Mouse (Mus musculus) left cerebral cortex, postnatal 4 days (tissue): ENCODE results near the gene Cfap65. TPM values are rescaled to one million over a fixed set of nuclear protein-coding genes. Genes with fewer than 3 reads are reported as not detected.
A peak's percentile ranks its signal among the peaks of the same experiment; 100 is the strongest.

Source experiments
- DNase-seq: peaks from one replicate; pipeline ENCODE4 v3.0.0-alpha.2; 2022
- intact Hi-C: fragments of 180-260 bp; cut with DNase I; formaldehyde crosslinking; loops from one replicate; pipeline ENCODE4 v1.15.1; 2025
- total RNA-seq, 2 experiments: library from RNA; stranded (reverse); gene quantifications; 2 replicates each; pipeline ENCODE4 v1.2.3; 2021

Cfap65 gene
- total RNA-seq, result 1 to 10 TPM; 1.5 to 1.8 TPM

DNA sequence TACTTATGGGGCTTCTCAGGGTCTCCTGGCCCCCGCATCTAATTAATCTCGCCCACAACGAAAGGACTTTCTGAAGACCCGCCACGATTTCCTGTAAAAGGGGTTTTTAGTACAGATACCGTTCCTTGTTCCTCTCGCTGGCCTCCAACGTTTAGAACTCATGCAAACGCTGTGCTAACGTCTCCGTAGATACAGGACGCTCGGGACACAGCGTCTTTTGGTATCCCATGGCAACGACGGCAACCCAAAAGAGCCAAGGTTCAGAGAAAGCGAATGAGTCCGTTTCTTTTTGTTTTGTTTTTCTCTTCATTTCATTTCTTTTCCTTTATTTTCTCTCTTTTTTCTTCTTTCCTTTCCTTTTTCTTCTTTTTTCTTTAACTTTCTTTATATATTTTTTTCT lies at the start of gene Cfap65:
Cfap65 (minus strand) TSS at position 198 of the 400 bp plus-strand sequence.
- DNase-seq, result peak; percentile 48
- intact Hi-C loops, result no loop called here

DNA sequence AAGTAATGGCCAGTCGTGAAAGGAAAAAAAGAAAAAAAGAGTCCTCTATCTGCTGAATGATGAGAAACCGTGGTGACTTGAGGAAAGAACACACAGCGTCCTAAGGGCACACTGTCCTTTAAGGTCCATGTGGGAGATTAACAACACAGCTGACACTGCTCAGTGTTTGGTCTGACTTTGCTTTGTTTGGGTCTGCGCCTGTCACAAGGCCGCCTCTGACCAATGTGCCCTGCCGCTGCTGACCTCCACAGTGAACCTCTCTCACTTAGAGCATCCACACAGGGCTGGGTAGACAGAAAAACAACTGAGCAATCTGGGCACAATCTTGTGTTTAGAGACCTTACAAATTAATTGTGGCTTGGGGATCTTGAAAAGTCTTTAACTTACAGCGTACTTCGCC lies 41.6 kb upstream of the Cfap65 start:
- no peak for DNase-seq
- intact Hi-C loops, result no loop called here

- no peak for DNase-seq
- intact Hi-C loops, result no loop called here
Observed at GRCm38 (mm10) chr1:74975936-74976335, 40.5 kb upstream of the Cfap65 start.

DNA sequence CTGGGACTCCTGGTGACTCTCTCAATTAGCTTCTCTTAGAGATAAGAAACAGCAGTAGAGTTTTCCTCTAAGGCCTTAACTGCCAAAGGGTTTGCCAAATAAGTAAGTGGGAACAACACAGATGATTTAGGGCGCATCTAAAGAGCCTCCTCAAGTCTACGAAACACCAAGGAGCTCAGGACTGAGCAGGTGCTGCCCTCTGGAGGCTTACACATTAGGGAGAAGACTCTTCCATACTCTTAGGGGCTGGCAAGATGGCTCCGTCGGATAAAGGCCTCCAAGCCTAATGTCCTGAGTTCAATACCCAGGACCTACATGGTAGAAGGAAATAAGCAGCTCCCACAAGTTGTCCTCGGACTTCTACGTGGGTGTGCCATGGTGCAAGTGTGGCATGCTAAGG lies 38.2 kb upstream of the Cfap65 start:
- intact Hi-C loops, result no loop called here
- DNase-seq, result no peak

DNA sequence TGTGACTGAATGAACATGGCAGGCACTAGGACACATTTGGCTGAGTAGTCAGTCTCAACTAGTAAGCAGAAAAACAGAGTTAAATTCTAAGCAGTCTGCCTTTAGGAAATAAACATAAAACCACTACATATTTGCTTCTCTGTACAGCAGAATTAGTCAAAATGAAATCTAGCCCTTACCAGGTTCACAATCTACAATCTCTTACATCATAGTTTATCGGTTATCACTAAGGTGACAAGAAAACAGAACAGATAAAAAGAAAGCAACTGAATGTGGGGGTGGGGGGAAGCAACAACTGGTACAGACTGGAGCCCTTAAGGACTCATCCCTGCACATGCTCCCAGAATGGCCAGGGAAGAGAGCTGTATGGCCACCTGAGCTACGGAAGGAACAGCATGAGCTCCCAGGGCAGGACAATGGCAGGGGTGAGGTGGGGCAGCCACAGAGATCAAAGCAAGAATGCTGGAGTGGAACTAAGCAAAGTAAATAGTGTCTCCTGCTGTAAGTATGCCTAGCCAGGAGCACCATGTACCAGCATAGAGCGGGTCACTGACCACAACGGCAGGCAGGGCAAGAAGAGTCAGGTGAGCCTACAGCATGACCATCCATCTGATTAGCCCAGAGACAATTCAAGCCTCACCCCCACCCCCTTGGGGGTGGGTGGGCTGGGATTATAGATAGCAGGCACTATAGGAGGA lies 36.1 kb upstream of the Cfap65 start:
- intact Hi-C loops, result no loop called here
- DNase-seq, result no peak

DNA sequence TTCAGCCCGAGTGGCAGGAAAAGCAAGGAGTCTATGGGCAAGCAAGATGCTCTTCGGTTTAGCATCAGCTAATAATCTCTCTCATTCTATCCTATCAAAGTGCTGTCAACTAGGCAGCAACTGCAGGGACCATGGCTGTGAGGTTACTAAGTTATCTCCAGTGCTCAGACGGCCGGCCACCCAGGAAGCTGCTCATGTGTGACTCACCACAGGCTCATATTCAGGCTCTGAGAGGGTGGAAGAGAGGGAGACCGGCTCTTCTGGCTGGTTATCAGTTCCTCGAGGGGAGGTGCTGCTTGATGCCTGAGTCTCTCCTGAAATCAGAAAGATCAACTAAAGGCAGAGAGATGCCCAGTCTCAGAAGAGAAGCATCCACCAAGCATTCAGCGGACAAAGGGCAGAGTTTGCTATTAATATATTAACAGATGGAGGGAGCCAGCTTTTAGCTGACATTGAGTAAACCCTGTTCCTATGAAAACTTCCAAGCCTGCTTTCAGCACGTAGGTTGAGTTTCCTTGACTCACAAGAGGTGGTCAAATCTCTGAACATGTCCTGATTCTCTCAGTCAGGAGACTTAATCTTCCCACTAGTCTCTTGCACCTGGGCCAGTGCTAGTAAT lies 32.7 kb upstream of the Cfap65 start:
- no peak for DNase-seq
- intact Hi-C loops, result no loop called here

DNA sequence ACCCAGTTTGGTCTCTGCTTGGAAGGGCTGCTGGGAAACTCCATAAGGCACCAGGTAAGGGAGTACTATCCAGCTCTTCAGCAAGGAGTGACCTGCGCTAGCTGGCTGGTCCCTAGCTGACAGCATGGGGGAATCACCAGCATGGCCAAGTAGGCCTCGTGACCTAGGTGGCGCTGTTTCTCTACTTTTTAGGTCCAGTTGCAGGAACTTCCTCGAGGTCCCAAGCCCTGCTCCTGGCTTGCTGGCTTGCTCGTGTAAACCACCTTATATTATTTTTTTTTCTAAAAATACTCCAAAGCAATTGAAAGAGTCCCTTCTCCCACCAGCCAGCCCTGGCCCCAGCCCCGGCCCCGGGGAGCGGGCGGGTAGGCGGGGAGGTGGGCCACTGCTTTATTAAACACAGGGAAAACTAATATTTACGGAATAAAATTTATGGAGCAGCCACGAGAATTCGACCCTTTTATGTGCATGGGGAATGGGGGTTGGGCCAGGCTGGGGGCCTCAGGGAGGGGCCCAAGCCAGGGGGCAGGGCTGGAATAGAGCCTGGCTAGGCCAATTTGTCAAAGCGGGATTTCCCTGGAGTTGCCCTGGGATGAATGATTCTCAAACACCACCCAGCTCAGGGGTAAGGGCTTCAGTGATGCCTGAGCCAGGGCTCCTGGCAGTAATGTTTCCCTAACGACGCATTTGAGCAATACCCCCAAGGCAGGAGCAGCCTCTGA lies 29.3 kb upstream of the Cfap65 start:
- intact Hi-C loops, result no loop called here

GRCm38 (mm10) chr1:74962853-74963227 lies 27.4 kb upstream of the Cfap65 start:
- intact Hi-C loops, result no loop called here
- DNase-seq, result no peak

More for the DNA sequence above, 29.3 kb upstream of the Cfap65 start:
- peak; percentile 81 for DNase-seq

- intact Hi-C loops, result no loop called here
Observed at GRCm38 (mm10) chr1:74962126-74962852, 26.9 kb upstream of the Cfap65 start.

DNA sequence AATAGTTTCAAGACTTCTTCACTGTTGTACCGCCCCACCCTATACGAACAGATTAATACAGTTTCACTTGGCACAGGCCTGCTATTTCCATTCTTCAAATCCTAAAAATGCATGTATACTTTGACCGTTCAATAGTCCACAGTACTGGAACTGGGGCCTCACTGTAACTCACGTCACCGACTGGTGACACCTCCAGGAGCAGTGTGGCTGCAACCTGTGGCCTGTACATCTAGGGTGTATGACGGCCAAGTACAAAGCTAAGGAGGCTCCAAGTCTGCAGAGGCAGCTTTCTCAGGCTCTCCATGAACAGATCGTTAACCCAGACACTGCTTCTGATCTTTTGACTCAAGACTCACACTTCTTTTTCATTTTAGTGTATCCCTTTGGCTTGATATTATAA lies 26.3 kb upstream of the Cfap65 start:
- intact Hi-C loops, result no loop called here
- no peak for DNase-seq

More at GRCm38 (mm10) chr1:74962126-74962852, 26.9 kb upstream of the Cfap65 start:
- no peak for DNase-seq

GRCm38 (mm10) chr1:74960059-74960458 lies 24.7 kb upstream of the Cfap65 start:
- intact Hi-C loops, result no loop called here
- DNase-seq, result no peak

GRCm38 (mm10) chr1:74951556-74952210 lies 16.3 kb upstream of the Cfap65 start, which contains the start of gene Ihh:
Gene Ihh, minus strand, starts transcription at chr1:74951672.
- intact Hi-C loops, result loop anchor here (5.0 kb wide), 1 partner anchor 66 kb away; no protein-coding TSS in a partner anchor

GRCm38 (mm10) chr1:74950576-74951490 lies 15.4 kb upstream of the Cfap65 start:
- intact Hi-C loops, result loop anchor here (5.0 kb wide), 1 partner anchor 66 kb away; no protein-coding TSS in a partner anchor
- DNase-seq, result no peak

More at GRCm38 (mm10) chr1:74951556-74952210, 16.3 kb upstream of the Cfap65 start, which contains the start of gene Ihh:
- DNase-seq, result no peak

DNA sequence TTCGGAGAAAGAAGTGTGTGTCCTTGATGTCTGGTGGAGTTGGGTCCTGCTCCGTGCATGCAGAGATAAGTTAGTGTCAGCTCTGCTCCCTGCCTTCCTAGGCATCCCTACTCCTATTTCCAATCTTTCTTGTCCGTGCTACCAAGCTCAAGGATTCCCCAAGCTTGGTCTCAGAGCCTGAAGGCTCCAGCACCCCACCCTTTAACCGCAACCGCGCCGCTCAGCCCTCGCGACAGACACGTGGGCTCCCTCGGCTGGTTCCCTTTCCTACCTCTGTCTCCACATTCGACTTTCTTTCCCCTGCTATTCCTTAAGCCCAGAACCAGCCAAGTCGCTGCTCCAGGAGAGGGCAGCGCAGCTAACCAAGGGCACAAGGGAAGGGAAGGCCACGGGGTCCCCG lies 14.7 kb upstream of the Cfap65 start:
- DNase-seq, result no peak
- intact Hi-C loops, result loop anchor here (5.0 kb wide), 1 partner anchor 67 kb away; no protein-coding TSS in a partner anchor

- intact Hi-C loops, result loop anchor here (5.0 kb wide), 1 partner anchor 68 kb away; no protein-coding TSS in a partner anchor
- DNase-seq, result no peak
Observed at GRCm38 (mm10) chr1:74949666-74950050, 14.3 kb upstream of the Cfap65 start.

DNA sequence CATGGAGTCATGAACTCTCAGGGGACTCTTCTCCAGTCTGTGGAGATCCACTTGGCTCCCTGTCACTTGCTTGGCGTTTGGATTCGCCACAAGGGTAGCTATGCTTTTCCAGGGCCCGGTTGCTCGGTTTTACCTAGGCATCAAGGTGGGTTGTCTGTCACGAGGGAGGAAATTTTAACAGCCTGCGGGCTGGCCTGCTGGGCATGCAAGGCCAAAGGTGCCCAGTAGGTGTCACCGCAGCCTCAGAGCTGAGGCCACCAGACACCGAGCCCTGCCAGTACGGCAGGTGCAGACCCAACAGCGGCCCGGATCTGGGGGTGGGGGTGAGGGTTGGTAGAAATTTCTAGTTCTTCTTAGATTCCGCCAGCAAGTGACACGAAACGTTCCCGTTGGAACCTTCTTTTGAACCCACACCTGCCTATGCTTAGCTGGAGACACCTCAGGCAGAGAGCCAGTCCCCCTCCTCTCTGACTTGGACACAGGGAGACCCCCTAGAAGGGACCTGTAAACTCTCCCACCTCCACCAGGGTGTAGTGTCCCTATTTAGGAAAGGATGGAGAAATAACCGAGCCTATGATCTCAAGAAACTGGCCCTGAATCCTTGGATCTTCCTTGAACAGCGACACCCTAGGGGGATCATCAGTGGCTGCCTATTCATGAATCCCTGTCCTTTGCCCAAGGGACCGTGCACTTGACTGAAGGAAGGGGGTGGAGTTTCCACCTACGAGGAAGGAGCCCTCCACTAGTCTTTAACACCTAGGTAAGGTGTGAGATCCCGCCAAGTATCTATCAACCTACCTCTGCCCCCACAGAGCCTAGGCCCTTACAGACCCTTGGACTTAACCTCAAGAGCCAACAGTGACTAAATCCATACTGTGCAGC lies 13.6 kb upstream of the Cfap65 start:
- peak; percentile 70 for DNase-seq
- intact Hi-C loops, result no loop called here

DNA sequence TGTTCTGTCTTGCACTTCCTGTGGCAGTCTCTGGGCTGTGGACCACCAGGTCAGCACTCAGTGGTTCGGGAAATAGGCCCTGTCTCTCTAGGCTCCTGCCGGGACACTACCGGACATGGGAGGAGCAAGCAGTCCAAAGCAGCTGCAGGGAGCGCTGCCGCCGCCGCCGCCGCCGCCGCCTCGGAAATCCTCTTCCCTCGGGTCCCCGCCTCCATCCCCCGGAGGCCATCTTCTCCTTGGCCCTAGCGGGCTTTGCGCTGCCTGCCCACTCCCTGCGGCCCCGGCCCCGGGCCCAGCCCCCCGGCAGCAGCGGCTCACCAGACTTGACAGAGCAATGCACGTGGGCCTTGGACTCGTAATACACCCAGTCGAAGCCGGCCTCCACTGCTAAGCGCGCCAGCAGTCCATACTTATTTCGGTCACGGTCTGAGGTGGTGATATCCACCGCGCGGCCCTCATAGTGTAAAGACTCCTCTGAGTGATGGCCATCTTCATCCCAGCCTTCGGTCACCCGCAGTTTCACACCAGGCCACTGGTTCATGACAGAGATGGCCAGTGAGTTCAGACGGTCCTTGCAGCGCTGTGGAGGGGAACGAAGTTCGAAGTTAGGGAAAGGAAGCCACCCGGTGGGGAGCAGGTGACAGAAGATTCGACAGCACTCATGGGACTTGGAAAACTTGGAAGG lies 12.7 kb upstream of the Cfap65 start:
- intact Hi-C loops, result no loop called here
- DNase-seq, result peak; percentile 14
